Mouse (Mus musculus) intestine, embryonic 14.5 days (tissue): ENCODE measurements around the gene Zfp286. TPM values are rescaled to one million over a fixed set of nuclear protein-coding genes. Genes with fewer than 3 reads are reported as not detected.

Source experiments
- ATAC-seq: fragments of 200-750 bp; cut with Nextera tagmentation; replicated peaks from 2 replicates; pipeline ENCODE4 v1.8.0; 2017; ENCODE audit warnings: low read depth, moderate number of reproducible peaks, moderate TSS enrichment, moderate library complexity; ENCODE audit not compliant: low FRiP score, low TSS enrichment
- DNase-seq: peaks from one replicate; pipeline ENCODE4 v3.0.0-alpha.2; 2018; ENCODE audit warnings: low spot score
- H3K27ac ChIP-seq: fragments of 300-500 bp; sonication (generic); 2 replicates; pipeline ENCODE4 v1.5.1; 2014; ENCODE audit warnings: low read depth, mild to moderate bottlenecking, control low read depth
- H3K27me3 ChIP-seq: fragments of 300-500 bp; sonication (generic); replicated peaks from 2 replicates; pipeline ENCODE4 v1.6.1; 2014; ENCODE audit warnings: low read length, control low read depth; ENCODE audit not compliant: control insufficient read depth, insufficient read depth
- H3K36me3 ChIP-seq: fragments of 300-500 bp; sonication (generic); 2 replicates; pipeline ENCODE4 v1.6.1; 2014; ENCODE audit warnings: low read length, control low read depth; ENCODE audit not compliant: control insufficient read depth, insufficient read depth
- H3K4me1 ChIP-seq: fragments of 300-500 bp; sonication (generic); replicated peaks from 2 replicates; pipeline ENCODE4 v1.6.1; 2014; ENCODE audit warnings: low read length, control low read depth, mixed read lengths; ENCODE audit not compliant: control insufficient read depth, insufficient read depth
- H3K4me2 ChIP-seq: fragments of 300-500 bp; sonication (generic); 2 replicates; pipeline ENCODE4 v1.6.1; 2014; ENCODE audit warnings: low read length
- H3K4me3 ChIP-seq: fragments of 300-500 bp; sonication (generic); 2 replicates; pipeline ENCODE4 v1.5.1; 2014; ENCODE audit warnings: low read depth, low read length, control low read depth, mixed read lengths
- H3K9ac ChIP-seq: fragments of 300-500 bp; sonication (generic); 2 replicates; pipeline ENCODE4 v1.6.1; 2014; ENCODE audit warnings: mild to moderate bottlenecking, low read length
- H3K9me3 ChIP-seq: fragments of 300-500 bp; sonication (generic); 2 replicates; pipeline ENCODE4 v1.6.1; 2016; ENCODE audit warnings: low read length, control low read depth; ENCODE audit not compliant: control insufficient read depth
- WGBS: fragments of 180-500 bp; shearing (Covaris S2); extraction: QIAGEN DNeasy Blood & Tissue Kit; methylation state at CpG from one replicate; pipeline ENCODE4 v1.1.7; 2014; 5-methylcytosine and 5-hydroxymethylcytosine counted together
- polyA plus RNA-seq: library from polyadenylated mRNA; unstranded; fragments of >200 nt; fragmentation: Nextera tagmentation; extraction: Ambion mirVana; gene quantifications from 2 replicates; pipeline ENCODE4 v1.2.1, GENCODE M21; 2014

Zfp286 gene
- polyA plus RNA-seq, 1 experiment from 2014 or later, result 20.3 TPM

- peak; percentile 55 for DNase-seq
These were observed 32.6 kb upstream of the Zfp286 start for GRCm38 (mm10) chr11:62821893-62822292.

GRCm38 (mm10) chr11:62820661-62821437 is 31.6 kb upstream of the Zfp286 start:
- peaks cover 22% of the 10 kb centered on the region; the same call in 1 of the 2 replicates for H3K4me1 ChIP-seq
- H3K4me2 ChIP-seq, result peak overlapping the region; percentile 85
- no peaks in the 10 kb centered on the region for H3K27me3 ChIP-seq
- H3K9me3 ChIP-seq, result no peaks in the 10 kb centered on the region
- peak overlapping the region; percentile 66 for H3K27ac ChIP-seq
- 11% methylated on average over 16 of the region's 16 CpGs for WGBS
- peak overlapping the region; percentile 43 for H3K9ac ChIP-seq
- H3K4me3 ChIP-seq, result peak overlapping the region; percentile 60
- DNase-seq (peak; percentile 76), ATAC-seq (peak; percentile 48)
- H3K36me3 ChIP-seq, result no peaks in the 10 kb centered on the region

More at GRCm38 (mm10) chr11:62821893-62822292, 32.6 kb upstream of the Zfp286 start:
- Histone ChIP-seq H3K4me2 (peak overlapping the region; percentile 85), H3K9ac (no peak overlapping the region), H3K36me3 (no peaks in the 10 kb centered on the region), H3K4me1 (peaks cover 14% of the 10 kb centered on the region; the same call in 1 of the 2 replicates), H3K27ac (no peak overlapping the region), H3K9me3 (no peaks in the 10 kb centered on the region), H3K4me3 (peak overlapping the region; percentile 60), H3K27me3 (no peaks in the 10 kb centered on the region)
- WGBS, result 52% methylated on average over 5 of the region's 5 CpGs
- ATAC-seq, result no peak

GRCm38 (mm10) chr11:62820059-62820541 is 30.8 kb upstream of the Zfp286 start, which contains the start of gene Trim16:
Trim16 (plus strand) TSS chr11:62820231.
- no peaks in the 10 kb centered on the region for H3K36me3 ChIP-seq
- H3K4me1 ChIP-seq, result peaks cover 21% of the 10 kb centered on the region; the same call in 1 of the 2 replicates
- DNase-seq, result no peak
- peak within 1 kb of the TSS; percentile 60 for H3K4me3 ChIP-seq
- peak; percentile 79 for ATAC-seq
- peak within 1 kb of the TSS; percentile 85 for H3K4me2 ChIP-seq
- peak within 1 kb of the TSS; percentile 66 for H3K27ac ChIP-seq
- H3K27me3 ChIP-seq, result no peaks in the 10 kb centered on the region
- peak within 1 kb of the TSS; percentile 43 for H3K9ac ChIP-seq
- 2% methylated on average over 15 of the region's 15 CpGs for WGBS
- no peaks in the 10 kb centered on the region for H3K9me3 ChIP-seq

- ATAC-seq (no peak), DNase-seq (no peak)
- H3K36me3 ChIP-seq, result no peaks in the 10 kb centered on the region
- H3K27me3 ChIP-seq, result no peaks in the 10 kb centered on the region
- H3K27ac ChIP-seq, result no peak overlapping the region
- no peaks in the 10 kb centered on the region for H3K9me3 ChIP-seq
- 86% methylated on average over 8 of the region's 8 CpGs for WGBS
- H3K4me3 ChIP-seq, result no peak overlapping the region
- H3K4me1 ChIP-seq, result peaks cover 21% of the 10 kb centered on the region; the same call in 1 of the 2 replicates
- H3K4me2 ChIP-seq, result no peak overlapping the region
- H3K9ac ChIP-seq, result no peak overlapping the region
These were observed 29.9 kb upstream of the Zfp286 start for GRCm38 (mm10) chr11:62819059-62819686.

GRCm38 (mm10) chr11:62816591-62816990 is 27.3 kb upstream of the Zfp286 start:
- no peak overlapping the region for H3K27ac ChIP-seq
- no peaks in the 10 kb centered on the region for H3K36me3 ChIP-seq
- H3K4me2 ChIP-seq, result no peak overlapping the region
- ATAC-seq (no peak), DNase-seq (no peak)
- no peak overlapping the region for H3K4me3 ChIP-seq
- H3K27me3 ChIP-seq, result no peaks in the 10 kb centered on the region
- H3K9me3 ChIP-seq, result no peaks in the 10 kb centered on the region
- no peak overlapping the region for H3K9ac ChIP-seq
- H3K4me1 ChIP-seq, result peaks cover 30% of the 10 kb centered on the region; the same call in 1 of the 2 replicates
- 29% methylated on average over 6 of the region's 6 CpGs for WGBS

GRCm38 (mm10) chr11:62815438-62815837 is 26.2 kb upstream of the Zfp286 start:
- Histone ChIP-seq H3K4me2 (no peak overlapping the region), H3K9ac (no peak overlapping the region), H3K9me3 (no peaks in the 10 kb centered on the region), H3K4me3 (no peak overlapping the region), H3K4me1 (peaks cover 28% of the 10 kb centered on the region; the same call in 1 of the 2 replicates), H3K27me3 (no peaks in the 10 kb centered on the region), H3K27ac (no peak overlapping the region), H3K36me3 (no peaks in the 10 kb centered on the region)
- ATAC-seq (no peak), DNase-seq (no peak)
- WGBS, result 93% methylated on average over 1 of the region's 1 CpGs

- Histone ChIP-seq H3K4me3 (no peak overlapping the region), H3K9me3 (no peaks in the 10 kb centered on the region), H3K27me3 (no peaks in the 10 kb centered on the region), H3K27ac (no peak overlapping the region), H3K9ac (no peak overlapping the region), H3K4me2 (no peak overlapping the region), H3K36me3 (no peaks in the 10 kb centered on the region), H3K4me1 (peaks cover 23% of the 10 kb centered on the region; the same call in 1 of the 2 replicates)
- 40% methylated on average over 4 of the region's 4 CpGs for WGBS
- no peak for DNase-seq
- no peak for ATAC-seq
These were observed 25.4 kb upstream of the Zfp286 start for GRCm38 (mm10) chr11:62814625-62815024.

- H3K27me3 ChIP-seq, result no peaks in the 10 kb centered on the region
- no peaks in the 10 kb centered on the region for H3K36me3 ChIP-seq
- H3K4me3 ChIP-seq, result no peak overlapping the region
- no peak for DNase-seq
- 64% methylated on average over 6 of the region's 6 CpGs for WGBS
- 0 out of 2 replicates have a peak, but pooled peaks have one; percentile 36 for ATAC-seq
- no peak overlapping the region for H3K9ac ChIP-seq
- H3K9me3 ChIP-seq, result no peaks in the 10 kb centered on the region
- no peak overlapping the region for H3K27ac ChIP-seq
- H3K4me2 ChIP-seq, result no peak overlapping the region
- H3K4me1 ChIP-seq, result peaks cover 22% of the 10 kb centered on the region; the same call in 1 of the 2 replicates
These were observed 24.8 kb upstream of the Zfp286 start for GRCm38 (mm10) chr11:62813970-62814624.
